Mouse (Mus musculus) C2C12 (cell line): ENCODE data around the gene Gng7. TPM values are rescaled to one million over a fixed set of nuclear protein-coding genes. Genes with fewer than 3 reads are reported as not detected.

Experiments used
- H3K27me3 ChIP-seq: one replicate; pipeline ENCODE4 v1.6.1; 2011; ENCODE audit not compliant: control insufficient read depth, insufficient read depth, insufficient read length
- H3K36me3 ChIP-seq: one replicate; pipeline ENCODE4 v1.6.1; 2011; ENCODE audit not compliant: control insufficient read depth, insufficient read depth
- H3K4me3 ChIP-seq: one replicate; pipeline ENCODE4 v1.5.1; 2011; ENCODE audit warnings: mild to moderate bottlenecking, control low read depth; ENCODE audit not compliant: poor library complexity, insufficient read depth, severe bottlenecking
- H3K79me2 ChIP-seq: one replicate; pipeline ENCODE4 v1.6.1; 2011; ENCODE audit not compliant: control insufficient read depth, insufficient read depth
- H3K79me3 ChIP-seq: one replicate; pipeline ENCODE4 v1.6.1; 2011; ENCODE audit warnings: low read depth, control low read depth
- H3ac ChIP-seq: one replicate; pipeline ENCODE3; 2011; ENCODE audit warnings: low read depth; ENCODE audit not compliant: control insufficient read depth, insufficient read length
- CEBPB ChIP-seq: IDR thresholded peaks from one replicate; pipeline ENCODE4 v1.6.1; 2011; ENCODE audit warnings: low read depth, mild to moderate bottlenecking, control low read depth, moderate library complexity
- CTCF ChIP-seq: IDR thresholded peaks from one replicate; pipeline ENCODE4 v1.5.1; 2011; ENCODE audit not compliant: control insufficient read depth, insufficient read depth, insufficient read length
- FOSL1 ChIP-seq: IDR thresholded peaks from one replicate; pipeline ENCODE4 v1.8.0; 2011; ENCODE audit warnings: mild to moderate bottlenecking, low read length; ENCODE audit not compliant: poor library complexity, insufficient read depth, severe bottlenecking
- MAX ChIP-seq: IDR thresholded peaks from one replicate; pipeline ENCODE4 v1.6.1; 2011; ENCODE audit warnings: mild to moderate bottlenecking, control low read depth
- MYOD1 ChIP-seq: IDR thresholded peaks from one replicate; pipeline ENCODE4 v1.6.1; 2011; ENCODE audit warnings: low read depth; ENCODE audit not compliant: control insufficient read depth, insufficient read length
- MYOG ChIP-seq: IDR thresholded peaks from one replicate; pipeline ENCODE4 v1.6.1; 2011; ENCODE audit not compliant: control insufficient read depth, insufficient read length; ENCODE audit errors: extremely low read depth
- USF1 ChIP-seq: IDR thresholded peaks from one replicate; pipeline ENCODE4 v1.6.1; 2011; ENCODE audit warnings: low read depth, mild to moderate bottlenecking, control low read depth, moderate library complexity
- polyA plus RNA-seq: library from polyadenylated mRNA; unstranded; fragments of >200 nt; fragmentation: generic; extraction: Trizol; gene quantifications from one replicate; pipeline ENCODE4 v1.2.1, GENCODE M21; 2012; ENCODE audit warnings: missing spikeins

Gene Gng7
- polyA plus RNA-seq, 1 experiment: 0.25 TPM

- Histone ChIP-seq H3K27me3 (no peaks in the 10 kb centered on the region), H3K79me3 (no peaks in the 10 kb centered on the region), H3K4me3 (no peak overlapping the region), H3K36me3 (no peaks in the 10 kb centered on the region), H3K79me2 (no peaks in the 10 kb centered on the region), H3ac (no peak overlapping the region)
- no peak for TF ChIP-seq MYOG
- no peak for TF ChIP-seq FOSL1
- TF ChIP-seq USF1: no peak
- TF ChIP-seq CTCF: no peak
- no peak for TF ChIP-seq MYOD1
Observed at GRCm38 (mm10) chr10:80952449-80952848, 62.3 kb downstream of the Gng7 start.

DNA sequence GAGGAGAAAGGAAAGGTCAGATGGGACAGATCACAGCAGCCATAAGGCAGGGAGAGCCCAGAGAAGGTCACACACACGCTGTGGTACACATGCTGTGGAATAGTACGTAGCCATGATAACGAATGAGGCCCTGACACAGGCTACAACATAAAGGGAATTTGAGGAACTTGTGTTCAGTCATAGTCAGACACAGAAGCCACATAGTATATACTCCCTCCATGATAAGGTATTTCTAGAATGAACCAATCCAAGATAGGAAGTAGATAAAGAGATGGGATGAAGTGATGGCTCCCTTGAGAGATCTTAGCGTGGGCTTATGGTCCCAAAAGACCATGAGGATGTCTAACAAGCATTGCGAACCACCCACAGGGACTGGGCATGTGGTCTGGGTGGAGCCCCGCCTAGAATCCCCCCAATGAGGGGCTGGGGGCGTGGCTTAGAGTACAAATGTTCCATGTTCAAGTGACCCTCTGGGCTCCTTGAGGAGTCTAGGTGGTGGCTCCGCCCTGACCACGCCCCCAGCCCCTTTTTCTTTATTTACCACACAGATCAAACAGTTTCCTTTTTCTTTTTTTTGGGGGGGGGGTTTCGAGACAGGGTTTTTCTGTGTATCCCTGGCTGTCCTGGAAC lies 62.9 kb downstream of the Gng7 start:
- H3ac ChIP-seq: no peak overlapping the region
- TF ChIP-seq FOSL1 (no peak), USF1 (no peak), MAX (no peak), CEBPB (no peak), MYOG (no peak), MYOD1 (no peak)
- H3K27me3 ChIP-seq: no peaks in the 10 kb centered on the region
- H3K36me3 ChIP-seq: no peaks in the 10 kb centered on the region
- no peak overlapping the region for H3K4me3 ChIP-seq
- H3K79me3 ChIP-seq: no peaks in the 10 kb centered on the region
- H3K79me2 ChIP-seq: no peaks in the 10 kb centered on the region

DNA sequence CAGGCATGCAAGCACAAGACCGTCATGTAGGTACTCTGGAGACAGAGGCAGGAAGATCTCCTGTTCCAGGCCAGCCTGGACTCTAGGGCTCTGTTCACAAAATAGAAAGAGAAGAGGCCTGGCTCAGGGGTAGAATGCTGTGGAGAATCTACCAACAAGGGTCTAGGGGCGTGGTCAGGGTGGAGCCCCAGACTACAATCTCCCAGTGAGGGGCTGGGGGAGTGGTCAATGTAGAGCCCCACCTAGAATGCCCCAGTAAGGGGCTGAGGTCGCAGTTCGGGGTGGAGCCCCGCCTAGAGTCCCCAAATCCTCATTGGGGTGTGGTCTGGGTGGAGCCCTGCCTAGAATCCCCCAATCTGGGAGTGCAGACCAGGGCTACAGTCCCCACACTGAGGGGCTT lies 64.4 kb downstream of the Gng7 start:
- no peaks in the 10 kb centered on the region for H3K79me3 ChIP-seq
- H3K36me3 ChIP-seq: no peaks in the 10 kb centered on the region
- no peaks in the 10 kb centered on the region for H3K27me3 ChIP-seq
- H3ac ChIP-seq: no peak overlapping the region
- TF ChIP-seq MAX (no peak), CEBPB (no peak), MYOD1 (no peak), MYOG (no peak), CTCF (no peak), USF1 (no peak), FOSL1 (no peak)
- no peak overlapping the region for H3K4me3 ChIP-seq
- H3K79me2 ChIP-seq: no peaks in the 10 kb centered on the region

- no peaks in the 10 kb centered on the region for H3K79me3 ChIP-seq
- no peaks in the 10 kb centered on the region for H3K36me3 ChIP-seq
- H3K27me3 ChIP-seq: no peaks in the 10 kb centered on the region
- TF ChIP-seq MYOG: no peak
- TF ChIP-seq USF1: no peak
- TF ChIP-seq MYOD1: no peak
- TF ChIP-seq FOSL1: no peak
- no peaks in the 10 kb centered on the region for H3K79me2 ChIP-seq
- no peak overlapping the region for H3ac ChIP-seq
- H3K4me3 ChIP-seq: no peak overlapping the region
Observed at GRCm38 (mm10) chr10:80949081-80949480, 65.7 kb downstream of the Gng7 start.

DNA sequence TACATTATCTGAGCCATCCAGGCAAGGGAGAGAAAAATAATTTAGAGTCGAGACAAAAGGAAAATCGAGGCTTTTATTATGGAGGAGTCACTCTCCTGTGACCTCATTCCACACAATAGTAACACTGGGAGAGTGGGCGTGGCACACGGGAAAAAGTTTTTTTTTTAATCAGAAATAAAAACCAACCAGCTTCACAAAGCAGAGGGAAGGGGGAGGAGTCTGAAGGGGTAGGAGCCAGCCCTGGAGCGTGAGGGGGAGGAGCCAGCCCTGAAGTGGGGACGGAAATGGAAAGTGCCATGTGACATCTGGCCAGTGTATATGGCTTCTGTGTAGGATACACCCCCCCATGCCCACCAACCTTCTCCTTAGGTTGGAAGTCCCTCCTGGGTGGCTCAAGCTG lies 66.2 kb downstream of the Gng7 start:
- H3K27me3 ChIP-seq: no peaks in the 10 kb centered on the region
- H3K4me3 ChIP-seq: no peak overlapping the region
- TF ChIP-seq FOSL1 (no peak), USF1 (peak; percentile 72)

GRCm38 (mm10) chr10:80947802-80948201 lies 66.9 kb downstream of the Gng7 start:
- H3ac ChIP-seq: no peak overlapping the region
- TF ChIP-seq MYOG (no peak), CEBPB (no peak), CTCF (no peak), FOSL1 (no peak), MAX (no peak), USF1 (no peak), MYOD1 (no peak)
- H3K4me3 ChIP-seq: no peak overlapping the region
- no peaks in the 10 kb centered on the region for H3K79me2 ChIP-seq
- H3K36me3 ChIP-seq: no peaks in the 10 kb centered on the region
- H3K27me3 ChIP-seq: no peaks in the 10 kb centered on the region
- H3K79me3 ChIP-seq: no peaks in the 10 kb centered on the region

More for the DNA sequence above, 66.2 kb downstream of the Gng7 start:
- H3K36me3 ChIP-seq: no peaks in the 10 kb centered on the region
- H3K79me3 ChIP-seq: no peaks in the 10 kb centered on the region
- no peaks in the 10 kb centered on the region for H3K79me2 ChIP-seq
- H3ac ChIP-seq: no peak overlapping the region
